Mouse (Mus musculus) embryo, embryonic 10 days (tissue): ENCODE data around the gene Ehbp1l1.

Experiments used
- DNase-seq: peaks from one replicate; pipeline ENCODE4 v3.0.0-alpha.2; 2015; ENCODE audit warnings: low spot score

The Ehbp1l1 gene

DNA sequence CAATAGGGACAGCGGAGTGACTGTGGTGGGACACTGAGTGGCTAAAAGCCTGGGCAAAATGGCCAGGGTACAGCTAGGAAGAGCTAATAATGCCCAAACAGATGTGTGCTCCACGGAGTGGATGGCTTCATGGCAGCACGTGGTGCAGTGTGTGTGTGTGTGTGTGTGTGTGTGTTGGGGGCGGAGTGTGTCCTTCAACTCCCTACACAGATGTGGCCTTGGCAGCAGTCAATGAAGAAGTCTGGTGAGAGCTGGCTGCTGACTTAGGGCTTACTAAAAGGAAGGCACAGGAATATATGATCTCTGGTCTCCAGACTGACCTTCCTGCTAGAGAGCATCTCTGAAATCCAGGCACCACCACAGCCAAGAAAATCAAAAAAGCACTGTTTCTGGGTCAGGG lies 57.7 kb downstream of the Ehbp1l1 start:
- DNase-seq: no peak

DNA sequence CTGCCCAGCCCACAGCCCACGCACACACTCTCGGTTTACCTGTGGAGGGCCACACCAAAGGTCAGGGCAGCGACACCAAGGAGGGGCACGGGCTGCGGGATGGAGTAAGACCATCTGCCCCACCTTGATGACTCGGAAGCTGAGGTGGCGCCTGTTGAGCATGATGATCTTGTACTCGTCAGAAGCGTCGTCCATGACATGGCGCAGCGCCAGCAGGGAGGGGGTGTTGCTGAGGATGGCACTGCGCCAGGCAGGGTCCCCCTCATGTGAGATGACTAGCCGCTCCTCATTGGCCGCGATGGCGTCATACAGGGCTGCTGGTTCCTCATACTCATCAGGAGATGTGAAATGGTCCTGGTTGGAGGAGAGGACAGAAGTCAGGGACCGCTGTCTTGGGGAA lies 59.7 kb downstream of the Ehbp1l1 start:
- no peak for DNase-seq

DNA sequence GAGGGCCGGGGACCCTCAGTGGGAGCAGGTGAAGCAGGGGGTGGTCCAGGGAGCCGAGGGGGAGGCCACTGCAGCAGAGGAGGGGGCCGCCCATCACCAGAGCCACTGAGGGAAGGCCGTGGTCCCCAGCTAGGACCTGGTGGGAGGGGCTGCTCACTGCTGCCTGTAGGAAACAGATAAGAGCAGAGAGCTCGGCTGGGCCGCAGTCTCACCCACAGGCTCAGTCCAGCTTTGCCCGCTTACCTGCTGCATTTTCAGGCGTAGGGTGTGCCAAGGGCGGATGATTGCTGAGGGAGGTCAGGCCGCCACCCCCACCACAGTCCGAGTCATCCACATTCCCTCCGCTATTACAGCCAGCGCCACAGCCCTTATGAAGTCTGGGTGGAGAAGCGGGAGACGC lies 60.7 kb downstream of the Ehbp1l1 start:
- DNase-seq: no peak

DNA sequence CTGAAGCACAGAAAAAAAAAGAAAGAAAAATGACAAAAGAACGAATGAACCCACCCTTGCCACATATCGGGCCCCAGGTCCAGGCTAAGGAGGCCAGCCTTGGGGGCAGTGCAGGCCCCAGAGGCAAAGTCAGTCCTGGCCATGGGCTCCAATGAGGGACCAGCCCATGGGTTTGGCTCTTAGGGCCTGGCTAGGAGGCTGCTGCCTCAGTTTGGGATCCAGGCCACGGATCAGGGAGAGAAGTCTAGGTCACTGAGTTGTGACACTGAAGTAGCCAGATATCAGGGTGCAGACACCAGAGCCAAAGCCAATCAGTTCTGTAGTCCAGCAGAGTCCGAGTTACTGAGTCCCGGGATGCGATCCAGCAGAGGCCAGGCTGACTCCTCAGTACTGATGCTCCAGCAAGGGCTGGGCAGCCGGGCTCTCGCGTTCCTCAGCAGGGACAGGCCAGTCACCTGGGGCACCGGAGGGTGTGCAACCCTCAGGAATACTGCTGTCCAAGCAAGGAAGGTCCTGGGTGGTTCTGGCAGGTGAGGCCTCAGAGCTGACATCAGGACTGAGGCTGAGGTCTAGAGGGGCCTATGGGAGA lies 61.4 kb downstream of the Ehbp1l1 start:
- no peak for DNase-seq

DNA sequence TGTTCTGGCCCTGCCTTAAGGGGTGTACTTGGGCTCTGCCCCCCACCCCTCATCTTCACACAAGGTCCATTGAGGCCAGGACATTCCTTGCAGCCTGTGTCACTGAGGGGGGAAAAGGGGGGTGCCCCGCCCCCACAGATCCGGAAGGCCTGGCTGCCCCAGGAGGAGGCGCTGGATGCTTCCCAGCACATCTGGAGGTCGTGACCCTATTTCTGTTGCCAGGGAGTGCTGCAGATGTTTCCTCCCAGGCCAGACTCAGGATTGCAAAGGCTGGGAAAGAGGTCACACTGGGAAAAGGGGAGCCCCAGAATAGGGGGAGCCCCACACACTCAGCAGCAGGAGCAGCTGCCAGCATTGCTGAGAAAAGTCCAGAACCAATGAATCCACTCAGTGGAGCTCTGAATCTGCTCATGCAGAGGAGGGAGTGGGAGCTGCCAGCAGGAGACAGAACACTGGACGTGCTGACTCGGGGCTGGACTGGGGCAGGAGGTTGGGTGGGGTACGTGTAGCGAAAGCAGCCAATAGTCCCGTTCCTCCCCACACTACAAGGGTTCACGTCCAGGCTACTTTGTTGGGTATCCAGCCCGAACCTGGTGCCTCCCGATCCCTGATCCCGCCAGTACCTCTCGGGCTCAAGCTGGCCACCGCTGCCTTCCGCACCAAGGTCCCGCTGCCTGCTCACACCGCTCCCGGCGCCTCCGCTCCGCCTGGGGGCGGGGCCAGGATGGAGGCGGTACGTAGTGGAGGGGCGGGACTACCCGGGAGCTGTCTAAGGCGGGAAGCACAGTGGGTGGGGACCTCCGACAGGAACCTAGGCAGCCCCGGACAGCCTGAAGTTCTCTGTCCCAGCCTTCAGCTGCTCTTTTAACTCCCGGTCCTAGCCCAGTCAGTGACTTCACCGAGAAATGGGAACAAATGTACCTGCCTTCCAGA lies 62.9 kb downstream of the Ehbp1l1 start, which contains the start of gene Sipa1:
TSS of gene Sipa1 (minus strand) at position 727 of the 933 bp plus-strand sequence.
- DNase-seq: peak; percentile 90

DNA sequence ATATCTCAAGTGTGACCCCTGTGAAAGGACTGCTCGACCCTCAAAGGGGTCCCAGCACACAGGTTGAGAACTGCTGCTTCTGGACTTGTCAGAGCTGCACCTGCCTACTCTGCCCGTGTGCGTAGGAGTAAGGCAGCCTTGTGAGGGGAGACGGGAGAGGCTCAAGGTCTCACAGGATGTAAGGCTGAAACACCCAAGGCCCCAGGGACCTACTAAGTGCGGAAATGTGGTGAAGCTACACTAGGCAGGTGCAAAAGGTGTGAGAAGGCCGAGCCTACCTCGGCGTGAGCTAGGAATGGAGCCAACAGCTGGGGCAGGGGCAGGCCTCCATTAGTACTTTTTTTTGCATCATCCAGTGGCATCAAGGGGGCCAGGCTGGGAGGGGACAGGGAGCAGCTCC lies 63.8 kb downstream of the Ehbp1l1 start:
- no peak for DNase-seq

DNA sequence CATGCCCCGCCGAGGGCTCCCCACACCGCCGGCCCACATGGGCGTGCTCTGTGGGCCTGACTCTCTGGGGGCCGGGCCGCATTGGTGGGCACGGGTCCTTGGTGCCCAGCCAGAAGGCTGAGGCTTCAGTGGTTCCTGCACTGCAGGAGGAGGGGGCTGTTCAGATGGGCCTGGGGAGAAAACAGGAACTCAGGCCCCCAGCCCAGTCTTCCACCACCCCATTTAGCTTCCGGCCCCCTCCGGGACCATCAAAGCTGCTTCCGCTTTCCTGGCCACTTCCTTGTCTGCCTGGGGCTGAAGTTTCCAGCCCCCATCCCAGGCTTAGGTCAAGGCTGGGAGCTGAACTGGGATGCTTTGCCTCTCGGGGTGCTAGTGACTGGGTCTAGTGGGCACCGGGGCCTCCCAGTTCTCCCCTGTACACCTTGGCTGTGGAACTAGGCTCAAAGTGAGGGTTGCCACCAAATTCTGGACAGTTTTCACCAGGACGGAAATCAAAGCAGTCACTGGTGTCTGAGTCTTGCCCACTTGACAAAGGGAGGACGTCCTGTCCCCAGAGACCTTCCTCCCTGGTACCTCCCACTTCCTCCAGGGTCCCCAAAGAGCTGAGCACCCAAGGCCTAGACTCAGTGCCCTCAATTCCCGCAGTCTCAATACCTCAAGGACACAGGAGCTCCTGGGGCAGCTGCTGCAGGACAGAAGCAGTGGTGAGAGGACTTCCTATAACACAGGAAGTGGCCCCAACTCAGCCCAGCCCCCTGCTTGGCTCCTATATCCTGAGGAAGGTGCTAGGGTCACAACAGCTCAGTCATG lies 65.0 kb downstream of the Ehbp1l1 start:
- no peak for DNase-seq
